Mouse (Mus musculus): Measurements from ENCODE around the gene Zfp800. TPM values are rescaled to one million over a fixed set of nuclear protein-coding genes. Genes with fewer than 3 reads are reported as not detected.

Zfp800 gene
- polyA plus RNA-seq, 1 experiment from 2014 or later: 18.0 TPM

DNA sequence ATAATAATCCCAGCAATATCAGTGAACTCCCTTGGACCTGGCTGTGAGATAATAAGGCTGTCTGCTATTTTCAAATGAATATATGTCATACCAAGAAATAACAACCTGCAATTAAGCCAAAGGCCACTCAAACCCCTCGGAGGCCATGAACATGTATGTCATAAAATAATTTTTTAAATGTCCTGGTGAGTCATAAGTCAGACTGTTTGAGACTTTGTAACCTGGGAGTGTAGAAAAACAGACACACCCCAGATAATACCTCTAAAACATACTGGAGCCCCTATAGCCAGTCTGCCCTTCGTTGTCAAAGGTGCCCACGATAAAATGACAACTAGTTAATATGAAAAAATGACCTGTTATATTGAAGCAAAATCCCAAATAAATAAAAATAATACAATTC lies 8.8 kb downstream of the Zfp800 start:
- H3K9ac ChIP-seq: no peak overlapping the region
- no peaks in the 10 kb centered on the region for H3K9me3 ChIP-seq
- no peaks in the 10 kb centered on the region for H3K4me1 ChIP-seq
- no peak for ATAC-seq (ENCODE audit: insufficient number of reproducible peaks, insufficient read depth, low FRiP score, low TSS enrichment)
- H3K27me3 ChIP-seq: no peaks in the 10 kb centered on the region
- WGBS: 86% methylated on average over 3 of the region's 3 CpGs
- no peak overlapping the region for H3K4me3 ChIP-seq
- no peak overlapping the region for H3K4me2 ChIP-seq (replicated peaks)
- H3K36me3 ChIP-seq: no peaks in the 10 kb centered on the region
- no peak overlapping the region for H3K27ac ChIP-seq

DNA sequence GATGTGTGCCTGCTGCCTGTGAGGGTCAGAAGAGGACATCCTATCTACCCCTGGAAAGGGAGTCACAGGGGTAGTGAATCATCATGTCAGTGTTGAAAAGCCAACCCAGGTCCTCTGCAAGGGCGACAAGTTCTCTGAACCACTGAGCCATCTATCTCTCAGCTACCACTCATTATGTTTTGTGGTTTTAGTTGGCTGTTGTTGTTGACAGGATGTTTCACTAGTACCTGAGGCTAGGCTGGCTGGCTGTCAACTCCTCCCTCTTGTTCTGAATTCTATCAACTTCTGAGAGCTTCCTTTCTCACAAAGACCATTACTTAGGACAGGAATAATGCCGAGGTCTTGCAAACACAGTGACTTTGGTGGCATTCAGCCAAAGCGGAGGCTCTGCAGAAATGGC lies 12.6 kb downstream of the Zfp800 start:
- no peak for ATAC-seq (ENCODE audit: insufficient number of reproducible peaks, insufficient read depth, low FRiP score, low TSS enrichment)
- Histone ChIP-seq H3K27ac (no peak overlapping the region), H3K27me3 (no peaks in the 10 kb centered on the region), H3K9me3 (no peaks in the 10 kb centered on the region), H3K4me2 (replicated peaks) (no peak overlapping the region), H3K4me3 (no peak overlapping the region), H3K36me3 (no peaks in the 10 kb centered on the region), H3K4me1 (no peaks in the 10 kb centered on the region), H3K9ac (no peak overlapping the region)
- 86% methylated on average over 3 of the region's 3 CpGs for WGBS

GRCm38 (mm10) chr6:28381983-28382382 lies 15.8 kb downstream of the Zfp800 start:
- no peaks in the 10 kb centered on the region for H3K36me3 ChIP-seq
- H3K27me3 ChIP-seq: no peaks in the 10 kb centered on the region
- WGBS: 29% methylated on average over 4 of the region's 4 CpGs
- no peaks in the 10 kb centered on the region for H3K4me1 ChIP-seq
- H3K4me3 ChIP-seq: no peak overlapping the region
- no peaks in the 10 kb centered on the region for H3K9me3 ChIP-seq
- H3K4me2 ChIP-seq (replicated peaks): no peak overlapping the region
- ATAC-seq (ENCODE audit: insufficient number of reproducible peaks, insufficient read depth, low FRiP score, low TSS enrichment): no peak
- H3K9ac ChIP-seq: no peak overlapping the region
- no peak overlapping the region for H3K27ac ChIP-seq

DNA sequence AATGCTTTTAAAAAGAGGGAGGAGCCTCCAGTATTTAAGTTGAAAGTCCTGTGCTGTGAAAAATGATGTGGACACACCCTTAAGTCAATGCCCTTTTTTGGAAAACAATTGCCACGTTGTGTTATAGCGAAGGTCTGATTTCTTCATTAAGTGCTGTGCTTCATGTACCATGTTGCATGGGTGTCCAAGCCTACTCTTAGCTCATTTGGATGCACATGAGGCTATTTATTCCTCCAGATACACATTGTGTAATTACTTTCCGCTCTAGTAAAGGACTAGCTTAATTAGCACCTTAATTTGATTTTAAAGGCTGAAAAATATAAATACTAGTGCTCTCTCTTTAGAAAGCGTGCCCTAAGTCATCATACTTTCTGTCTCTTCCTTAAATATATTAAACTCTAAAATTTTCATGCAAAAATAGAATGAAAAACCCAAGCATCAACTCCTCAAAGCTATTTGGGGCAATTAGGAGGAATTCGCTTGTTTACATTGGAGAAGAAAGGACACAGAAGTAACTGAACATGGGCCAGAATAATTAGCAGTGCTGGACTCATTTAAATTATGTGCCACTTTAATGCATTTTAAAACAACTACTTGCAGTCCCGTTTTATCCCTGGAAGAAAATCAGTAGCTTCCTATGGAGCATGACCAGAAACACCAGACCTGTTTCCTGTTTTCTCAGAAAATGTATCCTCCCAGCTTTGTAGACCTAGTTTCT lies 27.7 kb downstream of the Zfp800 start:
- H3K4me3 ChIP-seq: no peak overlapping the region

DNA sequence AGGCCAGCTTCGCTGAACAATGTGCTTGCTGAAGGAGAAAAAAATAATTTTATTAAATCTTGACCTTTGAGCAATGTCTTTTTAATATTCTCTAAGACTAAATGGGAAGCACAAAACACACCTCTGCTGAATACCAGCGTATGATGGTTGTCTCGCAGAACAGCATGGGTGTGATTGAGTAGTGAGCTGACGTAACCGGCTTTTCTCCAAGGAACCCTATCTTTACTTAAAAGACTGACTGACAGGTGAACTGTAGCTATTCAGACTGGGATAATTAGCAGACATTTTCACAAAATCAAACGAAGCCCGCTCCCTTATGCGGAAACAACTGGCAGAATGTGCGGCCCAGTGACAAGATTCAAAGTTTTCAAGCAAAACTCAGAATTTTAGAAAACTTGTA lies 30.2 kb downstream of the Zfp800 start:
- Histone ChIP-seq H3K27me3 (no peaks in the 10 kb centered on the region), H3K9ac (no peak overlapping the region), H3K4me2 (replicated peaks) (no peak overlapping the region), H3K9me3 (no peaks in the 10 kb centered on the region), H3K36me3 (no peaks in the 10 kb centered on the region), H3K4me1 (no peaks in the 10 kb centered on the region), H3K4me3 (no peak overlapping the region), H3K27ac (no peak overlapping the region)
- no peak for ATAC-seq (ENCODE audit: insufficient number of reproducible peaks, insufficient read depth, low FRiP score, low TSS enrichment)
- 89% methylated on average over 9 of the region's 9 CpGs for WGBS

More for the DNA sequence above, 27.7 kb downstream of the Zfp800 start:
- no peak overlapping the region for H3K9ac ChIP-seq
- no peak overlapping the region for H3K4me2 ChIP-seq (replicated peaks)
- H3K27ac ChIP-seq: no peak overlapping the region
- H3K36me3 ChIP-seq: no peaks in the 10 kb centered on the region
- no peak for ATAC-seq (ENCODE audit: insufficient number of reproducible peaks, insufficient read depth, low FRiP score, low TSS enrichment)
- H3K27me3 ChIP-seq: no peaks in the 10 kb centered on the region
- no peaks in the 10 kb centered on the region for H3K4me1 ChIP-seq
- H3K9me3 ChIP-seq: no peaks in the 10 kb centered on the region
- 79% methylated on average over 6 of the region's 6 CpGs for WGBS

DNA sequence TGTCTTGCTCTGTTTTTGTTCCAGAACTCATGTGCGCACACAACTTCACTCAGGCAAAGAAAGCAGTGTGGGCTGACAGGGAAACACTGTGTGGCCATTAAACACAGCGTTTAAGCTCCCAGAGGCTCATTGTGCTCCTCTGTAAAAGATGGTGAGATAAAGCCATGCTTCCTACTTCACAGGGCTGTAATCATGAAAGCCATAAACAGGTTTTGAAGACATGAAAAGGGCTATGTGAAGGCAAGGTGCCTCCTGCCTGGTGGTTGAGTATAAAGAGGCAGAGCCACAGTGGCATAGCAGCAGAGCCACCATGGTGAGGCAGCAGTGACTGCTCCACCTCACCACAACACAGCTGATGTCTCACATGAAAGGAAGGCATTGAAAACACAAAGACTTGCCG lies 46.7 kb downstream of the Zfp800 start:
- Histone ChIP-seq H3K9me3 (no peaks in the 10 kb centered on the region), H3K9ac (no peak overlapping the region)
- no peak for ATAC-seq (ENCODE audit: insufficient number of reproducible peaks, insufficient read depth, low FRiP score, low TSS enrichment)

DNA sequence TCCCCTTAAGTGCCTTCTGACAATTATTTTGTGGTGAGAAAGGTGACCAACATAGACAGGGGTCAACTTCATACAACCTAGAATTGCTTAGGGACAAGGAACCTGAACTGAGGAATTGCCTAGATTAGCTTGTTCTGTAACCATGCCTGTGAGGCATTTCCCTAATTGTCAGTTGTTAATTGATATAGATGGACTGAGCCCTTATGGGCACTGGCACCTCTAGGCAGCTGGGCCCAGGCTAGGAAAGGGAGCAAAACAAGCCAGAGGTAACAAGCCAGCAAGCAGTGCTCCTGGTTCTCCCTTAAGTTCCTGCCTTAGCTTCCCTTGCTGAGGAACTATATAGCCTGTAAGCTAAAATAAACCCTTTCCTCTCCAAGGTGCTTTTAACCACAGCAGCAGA lies 52.1 kb downstream of the Zfp800 start:
- no peaks in the 10 kb centered on the region for H3K36me3 ChIP-seq
- no peak overlapping the region for H3K9ac ChIP-seq
- no peaks in the 10 kb centered on the region for H3K27me3 ChIP-seq
- no peaks in the 10 kb centered on the region for H3K4me1 ChIP-seq
- no peaks in the 10 kb centered on the region for H3K9me3 ChIP-seq
- H3K4me3 ChIP-seq: no peak overlapping the region
- no peak for ATAC-seq (ENCODE audit: insufficient number of reproducible peaks, insufficient read depth, low FRiP score, low TSS enrichment)
- no peak overlapping the region for H3K4me2 ChIP-seq (replicated peaks)
- H3K27ac ChIP-seq: no peak overlapping the region

More for the DNA sequence above, 46.7 kb downstream of the Zfp800 start:
- Histone ChIP-seq H3K27me3 (no peaks in the 10 kb centered on the region), H3K4me3 (no peak overlapping the region), H3K36me3 (no peaks in the 10 kb centered on the region), H3K27ac (no peak overlapping the region), H3K4me1 (no peaks in the 10 kb centered on the region), H3K4me2 (replicated peaks) (no peak overlapping the region)
- 78% methylated on average over 3 of the region's 3 CpGs for WGBS

- WGBS: 42% methylated on average over 7 of the region's 7 CpGs
- ATAC-seq (ENCODE audit: insufficient number of reproducible peaks, insufficient read depth, low FRiP score, low TSS enrichment): no peak
- no peaks in the 10 kb centered on the region for H3K27me3 ChIP-seq
- H3K4me1 ChIP-seq: no peaks in the 10 kb centered on the region
- H3K36me3 ChIP-seq: no peaks in the 10 kb centered on the region
- H3K27ac ChIP-seq: no peak overlapping the region
- no peak overlapping the region for H3K9ac ChIP-seq
- H3K9me3 ChIP-seq: no peaks in the 10 kb centered on the region
- no peak overlapping the region for H3K4me3 ChIP-seq
- no peak overlapping the region for H3K4me2 ChIP-seq (replicated peaks)
Observed at GRCm38 (mm10) chr6:28345181-28345580, 52.6 kb downstream of the Zfp800 start.

- Histone ChIP-seq H3K4me1 (no peaks in the 10 kb centered on the region), H3K27me3 (no peaks in the 10 kb centered on the region), H3K27ac (no peak overlapping the region), H3K9me3 (no peaks in the 10 kb centered on the region), H3K9ac (no peak overlapping the region), H3K4me2 (replicated peaks) (no peak overlapping the region), H3K4me3 (no peak overlapping the region), H3K36me3 (no peaks in the 10 kb centered on the region)
- WGBS: 81% methylated on average over 5 of the region's 5 CpGs
- ATAC-seq (ENCODE audit: insufficient number of reproducible peaks, insufficient read depth, low FRiP score, low TSS enrichment): no peak
Observed at GRCm38 (mm10) chr6:28342863-28343262, 54.9 kb downstream of the Zfp800 start.

DNA sequence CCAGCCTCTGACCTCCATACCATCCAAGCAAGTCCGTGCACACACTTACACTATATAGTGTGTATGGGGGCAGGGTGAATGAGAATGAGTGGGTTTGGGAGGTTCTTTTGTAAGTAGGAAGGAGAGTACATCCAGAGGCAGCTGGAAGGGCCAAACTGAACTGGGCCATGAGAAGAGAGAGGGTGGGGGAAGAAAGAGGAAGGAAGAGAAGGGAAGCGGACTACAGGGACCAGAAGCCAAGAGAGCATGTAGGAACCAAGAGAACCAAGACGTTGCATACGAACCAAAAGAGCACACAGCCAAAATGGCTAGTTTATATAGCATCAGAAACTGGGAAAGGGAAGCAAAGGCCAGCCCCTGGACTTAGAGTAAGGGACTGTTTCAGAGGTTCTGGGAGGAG lies 56.6 kb downstream of the Zfp800 start:
- H3K9me3 ChIP-seq: no peaks in the 10 kb centered on the region
- no peak for ATAC-seq (ENCODE audit: insufficient number of reproducible peaks, insufficient read depth, low FRiP score, low TSS enrichment)
- no peaks in the 10 kb centered on the region for H3K27me3 ChIP-seq
- no peak overlapping the region for H3K4me2 ChIP-seq (replicated peaks)
- H3K36me3 ChIP-seq: no peaks in the 10 kb centered on the region
- no peak overlapping the region for H3K27ac ChIP-seq
- no peak overlapping the region for H3K4me3 ChIP-seq
- H3K4me1 ChIP-seq: no peaks in the 10 kb centered on the region
- no peak overlapping the region for H3K9ac ChIP-seq
- 91% methylated on average over 4 of the region's 4 CpGs for WGBS

DNA sequence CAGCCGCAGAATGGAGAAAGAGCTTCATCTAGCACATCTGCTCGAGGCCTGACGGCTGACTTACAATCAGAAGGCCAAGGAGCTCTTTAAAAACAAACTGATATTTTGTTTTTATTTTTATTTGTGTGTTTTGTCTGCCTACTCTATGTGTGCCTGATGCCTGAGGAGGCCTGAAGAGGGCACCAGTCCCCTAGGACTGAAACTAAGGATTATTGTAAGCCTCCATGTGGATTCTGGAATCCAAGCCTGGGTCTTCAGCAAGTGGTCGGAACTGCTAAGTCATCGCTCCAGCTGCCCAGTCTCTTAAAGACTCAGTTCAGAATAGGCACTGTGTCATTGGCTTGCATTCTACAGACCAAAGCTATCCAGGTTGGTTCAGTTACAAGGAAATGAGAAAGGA lies 58.4 kb downstream of the Zfp800 start:
- WGBS: 85% methylated on average over 5 of the region's 5 CpGs
- Histone ChIP-seq H3K36me3 (no peaks in the 10 kb centered on the region), H3K9me3 (no peaks in the 10 kb centered on the region), H3K4me2 (replicated peaks) (no peak overlapping the region), H3K27ac (no peak overlapping the region), H3K27me3 (no peaks in the 10 kb centered on the region), H3K9ac (no peak overlapping the region), H3K4me3 (no peak overlapping the region), H3K4me1 (no peaks in the 10 kb centered on the region)
- ATAC-seq (ENCODE audit: insufficient number of reproducible peaks, insufficient read depth, low FRiP score, low TSS enrichment): no peak

- WGBS: 82% methylated on average over 5 of the region's 5 CpGs
- Histone ChIP-seq H3K36me3 (no peaks in the 10 kb centered on the region), H3K4me3 (no peak overlapping the region), H3K9ac (no peak overlapping the region), H3K27me3 (no peaks in the 10 kb centered on the region), H3K27ac (no peak overlapping the region), H3K4me2 (replicated peaks) (no peak overlapping the region), H3K9me3 (no peaks in the 10 kb centered on the region), H3K4me1 (no peaks in the 10 kb centered on the region)
- no peak for ATAC-seq (ENCODE audit: insufficient number of reproducible peaks, insufficient read depth, low FRiP score, low TSS enrichment)
Observed at GRCm38 (mm10) chr6:28333696-28334095, 64.1 kb downstream of the Zfp800 start.

- no peak for ATAC-seq (ENCODE audit: insufficient number of reproducible peaks, insufficient read depth, low FRiP score, low TSS enrichment)
- no peak overlapping the region for H3K9ac ChIP-seq
- no peaks in the 10 kb centered on the region for H3K36me3 ChIP-seq
- H3K27me3 ChIP-seq: no peaks in the 10 kb centered on the region
- no peak overlapping the region for H3K27ac ChIP-seq
- H3K4me3 ChIP-seq: no peak overlapping the region
- H3K4me2 ChIP-seq (replicated peaks): no peak overlapping the region
- H3K9me3 ChIP-seq: no peaks in the 10 kb centered on the region
- 86% methylated on average over 3 of the region's 3 CpGs for WGBS
- no peaks in the 10 kb centered on the region for H3K4me1 ChIP-seq
Observed at GRCm38 (mm10) chr6:28332546-28332945, 65.3 kb downstream of the Zfp800 start.
